Mouse (Mus musculus): ENCODE measurements around the gene Pramef17. TPM values are rescaled to one million over a fixed set of nuclear protein-coding genes. Genes with fewer than 3 reads are reported as not detected.

The Pramef17 gene
- polyA plus RNA-seq, 1 experiment from 2014 or later, result not detected

Other genes with a start within 250 kb of the Pramef17 start
- not detected in 2 replicates for gene Gm13023, start 205.0 kb downstream of the Pramef17 start, polyA plus RNA-seq (2015; fragmentation: Nextera tagmentation; extraction: Ambion mirVana)
- gene Gm13084, start 178.3 kb downstream of the Pramef17 start, polyA plus RNA-seq (2015; fragmentation: Nextera tagmentation; extraction: Ambion mirVana), result not detected in 2 replicates
- not detected in 2 replicates for gene Gm13103, start 147.9 kb downstream of the Pramef17 start, polyA plus RNA-seq (2015; fragmentation: Nextera tagmentation; extraction: Ambion mirVana)
- not detected in 2 replicates for gene Pramef6, start 94.0 kb downstream of the Pramef17 start, polyA plus RNA-seq (2015; fragmentation: Nextera tagmentation; extraction: Ambion mirVana)
- gene Pramef25, start 43.4 kb downstream of the Pramef17 start, polyA plus RNA-seq (2015; fragmentation: Nextera tagmentation; extraction: Ambion mirVana), result not detected in 2 replicates
- not detected in 2 replicates for gene Gm13101, start 27.4 kb downstream of the Pramef17 start, polyA plus RNA-seq (2015; fragmentation: Nextera tagmentation; extraction: Ambion mirVana)
- gene Pramel4, start 64.8 kb upstream of the Pramef17 start, polyA plus RNA-seq (2015; fragmentation: Nextera tagmentation; extraction: Ambion mirVana), result not detected in 2 replicates
- not detected in 2 replicates for gene Gm13102, start 112.1 kb upstream of the Pramef17 start, polyA plus RNA-seq (2015; fragmentation: Nextera tagmentation; extraction: Ambion mirVana)
- gene Oog3, start 168.3 kb upstream of the Pramef17 start, polyA plus RNA-seq (2015; fragmentation: Nextera tagmentation; extraction: Ambion mirVana), result not detected in 2 replicates
- not detected in 2 replicates for gene Oog2, start 196.3 kb upstream of the Pramef17 start, polyA plus RNA-seq (2015; fragmentation: Nextera tagmentation; extraction: Ambion mirVana)
- gene C87977, start 218.9 kb upstream of the Pramef17 start, polyA plus RNA-seq (2015; fragmentation: Nextera tagmentation; extraction: Ambion mirVana), result not detected in 2 replicates

Data from heart, embryonic 16.5 days (tissue).